Mouse (Mus musculus): ENCODE data around the gene Coro2a.
"Not testable (repeated sequence)": the region's sequence is repeated elsewhere in the genome, so short reads cannot be mapped to it uniquely, and the experiment has no call there.

Coro2a gene

GRCm38 (mm10) chr4:46585041-46585810 is 16.8 kb downstream of the Coro2a start:
- DNase-seq (ENCODE audit: low read depth, low spot score): no peak

GRCm38 (mm10) chr4:46584536-46584935 is 17.5 kb downstream of the Coro2a start:
- DNase-seq (ENCODE audit: low read depth, low spot score): peak; percentile 67

GRCm38 (mm10) chr4:46584084-46584483 is 17.9 kb downstream of the Coro2a start:
- DNase-seq (ENCODE audit: low read depth, low spot score): not testable (repeated sequence)

DNA sequence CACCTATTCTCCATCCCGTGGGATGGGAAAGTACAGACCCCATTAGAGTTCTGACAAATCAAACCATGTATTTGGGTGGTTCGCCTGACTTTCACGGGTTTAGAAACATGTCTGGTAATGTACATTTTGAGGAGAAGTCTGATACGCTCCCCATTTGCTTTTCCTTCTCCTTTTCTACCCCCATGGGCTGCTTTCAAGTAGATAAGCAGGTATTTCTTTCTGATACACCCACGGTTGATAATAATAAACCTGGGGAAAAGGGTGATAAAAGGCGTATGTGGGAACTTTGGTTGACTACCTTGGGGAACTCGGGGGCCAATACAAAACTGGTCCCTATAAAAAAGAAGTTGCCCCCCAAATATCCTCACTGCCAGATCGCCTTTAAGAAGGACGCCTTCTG is 20.0 kb downstream of the Coro2a start:
- DNase-seq (ENCODE audit: low read depth, low spot score): not testable (repeated sequence)

DNA sequence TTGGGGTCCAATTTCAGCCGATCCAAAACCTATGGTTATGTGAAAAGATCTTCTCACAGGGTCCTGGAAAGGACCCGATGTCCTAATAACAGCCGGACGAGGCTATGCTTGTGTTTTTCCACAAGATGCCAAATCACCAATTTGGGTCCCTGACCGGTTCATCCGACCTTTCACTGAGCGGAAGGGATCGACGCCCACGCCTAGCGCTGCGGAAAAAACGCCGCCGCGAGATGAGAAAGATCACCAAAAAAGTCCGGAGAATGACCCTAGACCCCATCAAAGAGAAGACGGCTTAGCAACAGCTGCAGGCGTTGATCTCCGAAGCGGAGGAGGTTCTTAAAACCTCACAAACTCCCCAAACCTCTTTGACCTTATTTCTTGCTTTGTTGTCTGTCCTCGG is 20.4 kb downstream of the Coro2a start:
- DNase-seq (ENCODE audit: low read depth, low spot score): not testable (repeated sequence)

DNA sequence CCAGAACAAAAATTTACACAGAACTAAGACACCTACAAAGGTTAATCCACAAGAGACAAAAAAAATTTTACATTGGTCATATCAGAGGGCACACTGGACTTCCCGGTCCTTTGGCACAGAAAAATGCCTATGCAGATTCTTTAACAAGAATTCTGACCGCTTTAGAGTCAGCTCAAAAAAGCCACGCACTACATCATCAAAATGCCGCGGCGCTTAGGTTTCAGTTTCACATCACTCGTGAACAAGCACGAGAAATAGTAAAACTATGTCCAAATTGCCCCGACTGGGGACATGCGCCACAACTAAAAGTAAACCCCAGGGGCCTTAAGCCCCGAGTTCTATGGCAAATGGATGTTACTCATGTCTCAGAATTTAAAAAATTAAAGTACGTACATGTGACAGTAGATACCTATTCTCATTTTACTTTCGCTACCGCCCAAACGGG is 21.2 kb downstream of the Coro2a start:
- peak; percentile 41 for DNase-seq (ENCODE audit: low read depth, low spot score)

GRCm38 (mm10) chr4:46578796-46579346 is 23.1 kb downstream of the Coro2a start:
- not testable (repeated sequence) for DNase-seq (ENCODE audit: low read depth, low spot score)

- DNase-seq (ENCODE audit: low read depth, low spot score): no peak
These were observed 23.8 kb downstream of the Coro2a start for GRCm38 (mm10) chr4:46578228-46578627.

- peak; percentile 43 for DNase-seq (ENCODE audit: low read depth, low spot score)
These were observed 26.3 kb downstream of the Coro2a start for GRCm38 (mm10) chr4:46575509-46576284.

DNA sequence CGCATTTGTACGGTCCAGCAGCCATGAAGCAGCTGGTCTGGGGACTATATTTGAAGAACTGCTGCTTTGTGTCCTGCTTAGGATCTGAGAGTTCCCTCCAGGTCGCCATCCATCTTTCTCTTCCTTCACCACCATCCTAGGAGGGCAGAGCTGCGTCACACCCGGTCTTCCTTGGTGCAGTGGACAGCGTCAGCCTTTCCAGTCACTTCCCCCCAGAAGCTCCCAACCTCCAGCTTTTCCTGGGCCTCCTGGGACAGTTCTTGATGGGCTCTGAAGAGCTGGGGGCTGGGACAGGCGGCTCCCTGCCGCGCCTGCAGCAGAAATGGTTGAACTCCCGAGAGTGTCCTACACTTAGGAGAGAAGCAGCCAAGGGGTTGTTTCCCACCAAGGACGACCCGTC is 27.2 kb downstream of the Coro2a start:
- no peak for DNase-seq (ENCODE audit: low read depth, low spot score)

DNA sequence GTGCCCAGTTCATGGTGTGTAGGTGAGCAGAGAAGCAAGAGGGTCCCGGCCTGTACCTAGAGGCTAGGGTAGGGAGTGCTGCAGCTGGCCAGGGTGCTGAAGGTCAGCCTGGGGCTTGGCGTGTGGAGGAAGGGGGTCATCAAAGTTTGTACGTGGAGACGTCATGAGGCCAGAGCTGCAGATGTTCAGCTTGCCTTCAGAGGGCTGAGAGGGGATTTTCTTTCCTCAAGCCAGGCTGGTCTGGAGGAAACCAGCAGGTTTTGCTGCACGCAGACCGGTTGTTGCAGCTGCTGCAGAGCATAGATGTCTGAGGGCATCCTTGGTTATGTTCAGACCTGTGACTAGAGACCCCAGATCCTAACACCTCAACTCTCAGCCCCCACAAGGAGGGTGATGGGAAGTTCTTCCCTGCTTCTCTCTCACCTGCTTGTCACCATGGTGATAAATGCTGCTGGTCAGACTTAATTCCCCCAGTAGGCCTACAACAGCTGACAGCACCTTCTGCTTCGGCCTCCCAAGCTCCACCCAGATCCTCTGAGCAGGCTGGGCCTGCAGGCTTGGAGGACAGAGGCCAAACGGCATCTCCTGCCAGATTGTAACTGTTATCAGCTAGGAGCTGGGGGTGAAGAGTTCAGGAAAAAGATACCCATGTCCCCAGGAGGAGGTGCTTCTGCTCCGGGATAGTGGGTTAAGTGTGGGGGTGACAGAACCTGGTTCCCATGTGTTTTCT is 27.8 kb downstream of the Coro2a start:
- DNase-seq (ENCODE audit: low read depth, low spot score): no peak

DNA sequence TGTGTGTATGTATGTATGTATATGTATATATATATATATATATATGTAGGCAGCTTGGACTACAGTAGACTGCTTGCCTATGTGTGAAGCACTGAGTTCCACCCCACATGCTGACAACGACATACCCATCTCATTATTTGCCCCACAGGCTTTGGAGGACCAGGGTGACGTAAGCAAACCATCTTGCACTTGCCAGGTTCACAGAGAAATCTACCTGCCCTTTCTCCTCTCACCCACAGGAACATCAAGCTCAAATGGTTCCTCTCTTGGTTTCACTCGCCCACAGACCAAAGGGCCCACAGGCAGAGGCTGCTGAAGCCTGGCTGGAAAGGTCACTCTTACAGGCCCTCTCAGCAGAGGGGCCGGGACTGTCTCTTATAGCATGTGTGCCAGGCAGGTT is 29.4 kb downstream of the Coro2a start:
- no peak for DNase-seq (ENCODE audit: low read depth, low spot score)

DNA sequence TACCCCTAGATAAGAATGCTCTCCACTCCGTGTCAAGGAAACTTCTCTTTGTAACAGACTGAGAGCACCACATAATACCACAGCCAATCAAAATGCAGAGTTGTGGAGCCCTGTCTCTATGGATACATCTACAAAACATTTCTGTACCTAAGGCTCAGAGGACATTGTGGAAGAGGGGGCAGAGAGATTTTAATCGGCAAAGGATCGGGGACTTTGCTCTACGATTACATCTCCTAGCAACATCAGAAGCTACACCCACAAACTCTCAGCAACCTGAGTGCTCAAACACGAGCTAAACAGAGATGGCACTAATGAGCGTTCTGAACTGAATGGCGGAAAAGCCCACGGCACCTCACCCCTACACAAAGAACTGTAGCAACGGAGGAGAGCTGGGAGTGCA is 30.3 kb downstream of the Coro2a start:
- no peak for DNase-seq (ENCODE audit: low read depth, low spot score)

GRCm38 (mm10) chr4:46569671-46570070 is 32.3 kb downstream of the Coro2a start:
- no peak for DNase-seq (ENCODE audit: low read depth, low spot score)

- DNase-seq (ENCODE audit: low read depth, low spot score): no peak
These were observed 33.8 kb downstream of the Coro2a start for GRCm38 (mm10) chr4:46568169-46568568.

DNA sequence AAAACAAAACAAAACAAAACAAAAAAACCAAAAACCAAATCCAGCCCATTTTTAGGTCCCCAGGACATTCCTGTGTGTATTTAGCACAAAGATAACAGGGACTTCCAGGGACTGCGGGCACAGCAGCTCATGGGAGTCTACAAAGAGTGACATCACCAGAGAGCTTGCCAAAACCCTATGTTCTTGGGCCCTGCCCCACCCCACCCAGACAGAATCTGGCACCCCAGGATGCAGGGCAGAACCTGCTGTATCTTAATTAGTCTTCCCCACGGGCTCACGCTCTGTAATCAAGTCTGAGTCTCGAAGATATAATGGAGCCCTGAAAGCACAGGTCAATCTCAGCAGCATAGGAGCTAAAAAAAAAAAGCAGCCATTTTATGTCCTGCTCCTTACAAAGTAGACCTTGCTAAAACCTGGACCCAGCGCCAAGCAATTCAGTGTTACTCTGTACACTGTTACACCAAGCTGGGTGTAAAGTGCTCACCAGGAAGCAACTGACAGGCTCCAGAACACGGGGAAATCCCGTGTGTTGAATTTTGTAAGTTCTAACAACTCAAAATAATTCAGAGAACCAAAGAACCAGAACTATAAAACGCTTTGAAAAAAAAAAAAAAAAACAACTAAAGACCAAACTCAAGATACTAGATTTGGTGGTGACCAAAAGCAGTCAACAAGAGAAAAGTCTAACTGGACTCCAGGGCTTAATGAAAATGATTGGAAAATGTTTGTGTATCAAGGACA is 34.9 kb downstream of the Coro2a start:
- DNase-seq (ENCODE audit: low read depth, low spot score): no peak

DNA sequence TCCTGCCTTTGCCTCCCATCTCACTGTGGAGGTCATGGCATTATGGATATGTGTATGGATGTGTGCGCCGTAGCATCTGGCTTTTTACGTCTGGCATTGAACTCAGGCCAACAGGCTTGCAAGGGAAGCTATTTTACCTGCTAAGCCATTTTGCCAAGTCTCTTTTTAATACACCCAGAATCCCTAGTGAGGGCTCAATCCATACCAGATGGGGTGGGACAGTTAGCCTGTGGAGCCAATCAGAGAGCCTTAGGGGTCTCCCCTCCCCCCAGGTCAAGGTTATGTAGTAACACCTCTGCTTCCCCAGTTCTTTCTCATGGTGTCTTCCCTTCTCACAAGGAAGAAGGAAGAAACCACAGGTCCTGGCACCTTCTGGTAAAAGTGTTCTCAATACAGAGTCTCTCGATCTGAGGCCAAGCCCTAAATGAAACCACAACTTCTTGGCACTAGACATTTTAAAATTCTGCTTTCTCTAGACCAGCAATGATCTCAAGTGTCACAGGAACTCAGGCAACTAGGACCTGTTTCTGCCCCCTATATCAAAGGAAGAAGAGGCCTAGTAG is 36.5 kb downstream of the Coro2a start:
- DNase-seq (ENCODE audit: low read depth, low spot score): no peak

DNA sequence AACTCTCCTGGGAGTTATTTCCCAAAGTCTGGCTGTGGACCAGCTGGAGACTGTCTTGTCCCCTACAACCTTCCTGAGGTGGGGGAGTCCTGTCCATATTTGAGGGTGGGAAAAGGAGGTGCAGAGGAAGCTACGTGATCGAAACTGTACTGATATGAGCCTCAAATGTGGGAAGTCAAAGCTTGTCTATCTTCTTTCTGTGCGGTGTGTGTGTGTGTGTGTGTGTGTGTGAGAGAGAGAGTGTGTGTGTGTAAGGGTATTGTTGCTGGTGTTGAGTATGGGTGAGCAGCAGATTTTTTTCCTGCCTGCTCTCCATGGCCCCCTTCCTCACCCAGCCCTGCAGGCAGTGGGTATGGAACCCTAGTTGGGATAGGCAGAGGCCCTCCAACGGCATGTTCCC is 37.8 kb downstream of the Coro2a start:
- DNase-seq (ENCODE audit: low read depth, low spot score): no peak

- DNase-seq (ENCODE audit: low read depth, low spot score): peak; percentile 61
These were observed 38.2 kb downstream of the Coro2a start for GRCm38 (mm10) chr4:46563847-46564246.

GRCm38 (mm10) chr4:46562841-46563240 is 39.2 kb downstream of the Coro2a start:
- no peak for DNase-seq (ENCODE audit: low read depth, low spot score)

GRCm38 (mm10) chr4:46562037-46562436 is 40.0 kb downstream of the Coro2a start:
- no peak for DNase-seq (ENCODE audit: low read depth, low spot score)
